Comparison of ENCODE assay signal across 1 mouse cellular context in genomic region chr11:120961594-120961993, GRCm38 (mm10).
TF ChIP-seq lines count a peak whose summit lies in the region.

No protein-coding gene starts in this region.

TF ChIP-seq in MEL, 35 proteins besides CTCF, POLR2A, EP300 and RAD21 (continued from another document):
- TF ChIP-seq GABPA (IDR thresholded peaks at IDR 0.05; ENCODE audit: low read depth, low read length) (no peak), ZMIZ1 (IDR thresholded peaks at IDR 0.05; ENCODE audit: low read depth, low read length) (peak; percentile 91), MYB (IDR thresholded peaks at IDR 0.05; ENCODE audit: low read depth, low read length) (peak; percentile 9; the same call in 1 of the 2 replicates), SIN3A (IDR thresholded peaks at IDR 0.05; ENCODE audit: low read length) (no peak), MAX (IDR thresholded peaks at IDR 0.05; ENCODE audit: low read length) (no peak), KAT2A (conservative IDR thresholded peaks at IDR 0.05; ENCODE audit: low read depth, low read length) (no peak), POLR2AphosphoS2 (IDR thresholded peaks at IDR 0.05; ENCODE audit: low read length) (no peak), MYC (IDR thresholded peaks at IDR 0.05; ENCODE audit: low read depth, low read length) (no peak)
